Mouse (Mus musculus) neural tube, embryonic 11.5 days (tissue): ENCODE measurements around the gene Dcaf8. TPM values are rescaled to one million over a fixed set of nuclear protein-coding genes. Genes with fewer than 3 reads are reported as not detected.

ENCODE experiments used
- ATAC-seq: fragments of 200-750 bp; cut with Nextera tagmentation; 2 replicates; pipeline ENCODE4 v1.8.0; 2017; ENCODE audit warnings: moderate number of reproducible peaks, mild to moderate bottlenecking, moderate TSS enrichment, moderate library complexity; ENCODE audit not compliant: insufficient read depth, low FRiP score, low TSS enrichment
- DNase-seq: peaks from one replicate; pipeline ENCODE4 v3.0.0-alpha.2; 2015; ENCODE audit warnings: low spot score
- H3K27ac ChIP-seq: fragments of 300-500 bp; sonication (generic); 2 replicates; pipeline ENCODE4 v1.5.1; 2014; ENCODE audit warnings: low read depth, mild to moderate bottlenecking, low read length
- H3K27me3 ChIP-seq: fragments of 300-500 bp; sonication (generic); 2 replicates; pipeline ENCODE4 v1.6.1; 2014; ENCODE audit warnings: mild to moderate bottlenecking, low read length, mixed read lengths; ENCODE audit not compliant: control insufficient read depth, insufficient read depth
- H3K36me3 ChIP-seq: fragments of 300-500 bp; sonication (generic); 2 replicates; pipeline ENCODE4 v1.6.1; 2014; ENCODE audit warnings: mild to moderate bottlenecking, low read length, moderate library complexity, mixed read lengths; ENCODE audit not compliant: control insufficient read depth, insufficient read depth
- H3K4me1 ChIP-seq: fragments of 300-500 bp; sonication (generic); 2 replicates; pipeline ENCODE4 v1.6.1; 2014; ENCODE audit warnings: low read length, mixed read lengths; ENCODE audit not compliant: control insufficient read depth, insufficient read depth
- H3K4me2 ChIP-seq: fragments of 300-500 bp; sonication (generic); 2 replicates; pipeline ENCODE4 v1.6.1; 2014; ENCODE audit warnings: low read depth, mild to moderate bottlenecking, moderate library complexity
- H3K4me3 ChIP-seq: fragments of 300-500 bp; sonication (generic); 2 replicates; pipeline ENCODE4 v1.5.1; 2014; ENCODE audit warnings: low read depth, low read length
- H3K9ac ChIP-seq: fragments of 300-500 bp; sonication (generic); 2 replicates; pipeline ENCODE4 v1.6.1; 2014; ENCODE audit warnings: mild to moderate bottlenecking, low read length
- H3K9me3 ChIP-seq: fragments of 300-500 bp; sonication (generic); 2 replicates; pipeline ENCODE4 v1.6.1; 2016; ENCODE audit warnings: low read length; ENCODE audit not compliant: control insufficient read depth
- WGBS: fragments of 180-500 bp; shearing (Covaris S2); extraction: QIAGEN DNeasy Blood & Tissue Kit; methylation state at CpG from one replicate; pipeline ENCODE4 v1.1.7; 2014; 5-methylcytosine and 5-hydroxymethylcytosine counted together
- polyA plus RNA-seq: library from polyadenylated mRNA; unstranded; fragments of >200 nt; fragmentation: Nextera tagmentation; extraction: Ambion mirVana; gene quantifications from 2 replicates; pipeline ENCODE4 v1.2.1, GENCODE M21; 2014

The Dcaf8 gene
- polyA plus RNA-seq, 1 experiment from 2014 or later = 113 TPM

DNA sequence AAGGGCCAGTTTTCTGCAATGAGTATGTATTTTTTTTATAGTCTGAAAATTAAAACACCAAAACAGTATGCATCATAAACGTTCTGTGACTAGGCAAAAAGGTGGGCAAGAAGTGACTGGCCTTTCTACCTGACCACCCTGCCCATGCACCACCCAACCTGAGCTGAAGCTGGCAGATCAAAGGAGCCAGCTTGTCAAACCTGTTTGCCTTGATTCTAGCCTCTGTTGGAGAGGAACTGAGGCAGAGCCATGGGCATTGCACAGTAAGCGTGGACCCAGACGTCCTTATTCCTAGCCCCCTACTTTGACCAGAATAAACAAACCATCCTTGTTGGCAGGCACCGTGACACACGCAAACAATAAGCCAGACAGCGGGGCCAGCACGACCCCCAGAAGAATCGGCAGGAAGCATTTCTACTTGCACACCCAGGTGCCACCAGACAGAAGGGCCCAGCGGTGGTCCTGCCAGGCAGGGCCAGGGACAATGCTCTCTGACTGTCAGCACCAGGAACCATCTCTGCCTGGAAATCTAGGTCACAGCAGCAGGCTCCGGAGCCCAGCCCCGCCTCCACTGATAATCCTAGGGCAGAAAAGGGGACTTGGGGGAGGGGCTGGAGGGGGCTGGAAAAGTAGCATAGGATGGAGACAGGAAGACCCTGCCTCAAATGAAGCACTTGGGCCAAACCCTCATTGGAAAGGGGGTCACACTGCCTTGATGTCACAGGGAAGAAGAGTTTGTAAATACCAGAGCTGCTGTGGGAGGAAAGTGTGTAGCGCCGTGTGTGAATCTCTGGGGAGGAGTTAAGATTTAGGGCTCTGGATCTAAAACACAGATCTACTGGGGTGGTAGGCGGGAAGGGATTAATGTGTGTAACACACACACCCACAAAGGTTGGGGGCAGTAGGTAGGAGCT lies 54.3 kb downstream of the Dcaf8 start:
- H3K9ac ChIP-seq = peak overlapping the region; percentile 35
- H3K4me3 ChIP-seq = no peak overlapping the region; the same call in 1 of the 2 replicates
- no peaks in the 10 kb centered on the region for H3K27me3 ChIP-seq
- no peaks in the 10 kb centered on the region for H3K9me3 ChIP-seq
- peak; percentile 70 for DNase-seq
- peak overlapping the region; percentile 39 for H3K4me2 ChIP-seq
- H3K27ac ChIP-seq = peak overlapping the region; percentile 89
- ATAC-seq = peak; percentile 11
- peaks cover 6% of the 10 kb centered on the region; the same call in 1 of the 2 replicates for H3K36me3 ChIP-seq
- H3K4me1 ChIP-seq = peaks cover 45% of the 10 kb centered on the region
- WGBS = 12% methylated on average over 14 of the region's 14 CpGs

DNA sequence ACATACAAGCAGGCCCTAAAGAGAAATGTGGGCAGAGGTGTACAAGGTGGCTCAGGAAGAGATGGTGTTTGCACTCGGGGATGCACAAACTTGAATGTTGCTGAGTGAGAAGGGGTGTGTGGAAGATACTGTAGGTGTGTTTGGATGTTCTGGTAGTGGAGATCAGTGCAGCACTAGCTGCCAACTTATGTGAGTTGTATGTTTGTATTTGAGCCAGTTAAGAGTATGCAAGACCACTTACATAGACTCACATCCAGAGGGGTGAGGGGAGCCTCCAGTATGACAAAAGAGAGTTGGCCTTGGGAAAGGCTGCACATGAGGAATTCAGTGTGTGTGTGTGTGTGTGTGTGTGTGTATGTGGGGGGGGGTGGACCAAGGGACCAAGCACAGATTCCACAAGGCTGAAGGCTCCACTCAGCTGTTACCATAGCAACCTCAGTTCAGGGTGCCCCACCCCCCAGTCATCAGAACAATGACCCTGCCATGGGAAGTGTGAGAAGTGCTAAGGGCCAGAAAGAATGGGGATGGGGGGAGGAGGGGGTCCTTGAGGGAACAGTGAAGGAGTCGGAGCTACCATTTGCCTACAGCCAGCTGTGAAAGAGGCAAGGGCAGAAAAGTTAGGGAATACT lies 55.1 kb downstream of the Dcaf8 start:
- no peaks in the 10 kb centered on the region for H3K27me3 ChIP-seq
- WGBS = 16% methylated on average over 2 of the region's 2 CpGs
- peaks cover 48% of the 10 kb centered on the region for H3K4me1 ChIP-seq
- DNase-seq (peak; percentile 90), ATAC-seq (peak; percentile 64)
- peak overlapping the region; percentile 89 for H3K27ac ChIP-seq
- peaks cover 4% of the 10 kb centered on the region; the same call in 1 of the 2 replicates for H3K36me3 ChIP-seq
- H3K4me2 ChIP-seq = peak overlapping the region; percentile 68
- H3K9me3 ChIP-seq = no peaks in the 10 kb centered on the region
- peak overlapping the region; percentile 32; the same call in 1 of the 2 replicates for H3K9ac ChIP-seq
- H3K4me3 ChIP-seq = 0 out of 2 replicates have a peak overlapping the region, but pooled peaks have one; percentile 76

DNA sequence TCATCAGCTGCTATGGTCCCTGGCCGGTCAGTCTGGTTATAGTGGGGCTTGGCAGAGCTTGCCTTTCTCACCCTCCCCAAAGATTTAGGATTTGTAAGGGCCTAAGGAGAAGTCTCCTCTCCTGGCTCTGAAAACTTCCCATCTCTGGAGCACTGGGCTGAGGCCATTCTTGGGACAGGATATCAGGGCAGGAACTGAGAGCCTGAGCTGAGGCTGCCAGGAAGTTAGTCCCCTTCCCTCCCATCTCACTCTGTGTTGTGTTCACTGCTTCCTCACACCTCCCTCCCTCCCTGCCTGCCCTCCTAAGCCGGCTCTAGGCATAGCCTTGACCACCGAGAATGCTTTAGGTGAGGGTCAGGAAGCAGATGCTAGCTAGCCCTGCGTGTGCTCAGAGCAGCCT lies 55.7 kb downstream of the Dcaf8 start:
- Histone ChIP-seq H3K4me1 (peaks cover 48% of the 10 kb centered on the region), H3K36me3 (peaks cover 4% of the 10 kb centered on the region; the same call in 1 of the 2 replicates), H3K27me3 (no peaks in the 10 kb centered on the region), H3K9ac (peak overlapping the region; percentile 46), H3K27ac (peak overlapping the region; percentile 88), H3K9me3 (no peaks in the 10 kb centered on the region), H3K4me3 (peak overlapping the region; percentile 76; the same call in 1 of the 2 replicates), H3K4me2 (peak overlapping the region; percentile 68)
- ATAC-seq = no peak
- peak; percentile 39 for DNase-seq
- 5% methylated on average over 4 of the region's 4 CpGs for WGBS

DNA sequence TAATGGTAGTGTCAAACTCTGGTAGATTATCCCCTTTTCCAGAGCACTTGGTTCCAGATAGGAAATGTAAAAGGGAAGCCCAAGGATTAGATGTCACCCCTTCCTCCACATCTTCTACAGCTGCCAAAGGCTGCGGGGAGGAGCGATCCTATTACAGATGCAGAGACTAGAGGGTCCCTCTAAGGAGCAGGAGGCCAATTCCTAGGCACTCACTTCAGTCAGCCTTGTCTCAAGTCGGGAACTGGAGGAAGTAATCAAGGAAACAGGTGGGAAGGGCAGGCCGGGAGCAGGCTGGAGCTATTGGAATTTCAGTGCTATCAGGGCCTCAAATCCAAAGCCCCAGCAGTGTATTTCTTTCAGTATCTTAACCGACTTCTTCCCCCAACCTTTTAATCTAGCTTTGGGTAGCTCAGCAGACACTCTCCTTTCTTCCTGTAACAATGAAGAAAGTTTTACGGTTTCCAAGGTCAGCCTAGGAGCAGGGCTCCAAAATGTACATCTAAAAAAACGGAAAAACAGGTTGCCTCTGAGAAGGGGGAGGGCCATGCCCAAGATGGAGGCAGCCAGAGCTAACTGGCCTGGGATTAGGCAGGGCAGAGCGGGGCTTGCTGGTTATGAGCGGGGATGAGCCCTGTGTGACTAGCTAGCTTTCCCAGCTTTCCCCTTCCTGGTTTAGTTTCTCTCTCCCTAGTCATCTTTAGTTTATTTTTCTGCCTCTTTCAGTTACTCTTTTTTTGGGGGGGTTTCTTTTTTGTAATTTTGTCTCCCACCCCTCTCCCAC lies 56.3 kb downstream of the Dcaf8 start:
- peaks cover 48% of the 10 kb centered on the region for H3K4me1 ChIP-seq

DNA sequence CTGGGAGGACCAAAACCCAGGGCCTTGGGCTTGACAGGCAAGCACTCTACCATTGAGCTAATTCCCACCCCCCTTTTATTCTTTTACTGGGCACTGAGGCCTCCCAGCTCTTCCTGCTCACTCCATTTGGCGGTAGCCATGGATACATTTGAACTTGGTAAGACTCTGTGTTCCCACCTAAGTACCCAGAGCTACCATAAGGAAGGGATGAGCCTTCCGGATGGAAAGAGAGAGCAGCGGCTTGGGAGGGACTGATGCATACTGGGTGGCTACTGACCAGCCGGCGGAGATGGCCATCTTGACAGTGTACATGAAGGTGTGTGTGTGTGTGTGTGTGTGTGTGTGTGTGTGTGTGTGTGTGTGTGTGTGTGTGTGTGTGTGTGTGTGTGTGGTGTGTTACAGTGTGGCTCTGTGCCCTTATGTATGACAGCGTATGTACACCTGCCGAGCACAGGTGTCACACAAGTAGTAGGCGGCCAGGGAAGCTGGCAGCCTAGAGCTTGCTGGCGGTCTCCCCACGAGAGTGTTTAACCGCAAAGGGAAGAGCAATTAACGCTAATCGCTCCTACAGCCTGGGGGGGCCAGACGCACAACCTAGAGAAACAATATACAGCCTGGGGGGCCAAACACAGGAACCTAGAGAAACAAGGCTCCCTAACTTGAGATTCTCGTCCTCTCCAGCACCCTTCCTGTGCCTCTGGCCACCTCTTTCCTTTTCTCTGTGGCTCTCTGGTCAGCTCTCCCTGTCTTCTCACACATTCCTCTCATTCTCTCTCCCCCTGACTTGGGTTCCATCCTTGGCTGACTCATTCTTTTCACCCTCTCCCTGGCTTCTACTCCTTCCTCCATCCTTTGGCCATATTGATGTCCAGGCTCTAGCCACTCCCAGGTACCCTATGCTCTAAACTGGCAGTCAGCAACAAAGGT lies 57.2 kb downstream of the Dcaf8 start:
- no peaks in the 10 kb centered on the region for H3K27me3 ChIP-seq
- peaks cover 48% of the 10 kb centered on the region for H3K4me1 ChIP-seq
- H3K27ac ChIP-seq = peak overlapping the region; percentile 88
- H3K4me2 ChIP-seq = peak overlapping the region; percentile 68
- ATAC-seq = no peak
- peak overlapping the region; percentile 76 for H3K4me3 ChIP-seq
- peak overlapping the region; percentile 89 for H3K9ac ChIP-seq
- H3K36me3 ChIP-seq = peaks cover 2% of the 10 kb centered on the region; the same call in 1 of the 2 replicates
- H3K9me3 ChIP-seq = no peaks in the 10 kb centered on the region
- DNase-seq = peak; percentile 42
- 34% methylated on average over 14 of the region's 15 CpGs for WGBS

More for the DNA sequence above, 56.3 kb downstream of the Dcaf8 start:
- peaks cover 4% of the 10 kb centered on the region; the same call in 1 of the 2 replicates for H3K36me3 ChIP-seq
- peak overlapping the region; percentile 46 for H3K9ac ChIP-seq
- DNase-seq (no peak), ATAC-seq (no peak)
- H3K4me2 ChIP-seq = peak overlapping the region; percentile 68
- H3K9me3 ChIP-seq = no peaks in the 10 kb centered on the region
- H3K4me3 ChIP-seq = peak overlapping the region; percentile 76
- no peaks in the 10 kb centered on the region for H3K27me3 ChIP-seq
- WGBS = 12% methylated on average over 9 of the region's 9 CpGs
- peak overlapping the region; percentile 88 for H3K27ac ChIP-seq

DNA sequence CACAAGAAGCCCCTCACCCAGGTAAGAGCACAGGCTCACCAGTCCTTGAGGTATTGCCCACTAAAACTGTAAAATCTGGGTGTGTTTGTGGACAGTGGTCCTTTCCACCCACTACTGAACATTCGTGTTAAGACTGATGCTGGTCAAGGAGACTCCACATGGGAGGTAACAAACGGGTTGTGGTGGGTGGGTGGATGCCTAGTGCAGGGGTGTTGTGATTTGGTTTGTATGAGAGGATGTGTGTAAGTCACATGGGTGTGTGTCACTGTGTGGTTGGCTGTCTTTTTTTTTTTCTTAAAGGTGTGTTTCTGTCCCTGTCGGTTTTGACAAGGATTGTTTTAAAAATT lies 57.8 kb downstream of the Dcaf8 start:
- DNase-seq = no peak
- Histone ChIP-seq H3K27ac (peak overlapping the region; percentile 80; the same call in 1 of the 2 replicates), H3K4me1 (peaks cover 48% of the 10 kb centered on the region), H3K36me3 (no peaks in the 10 kb centered on the region), H3K4me2 (peak overlapping the region; percentile 68), H3K9ac (peak overlapping the region; percentile 89), H3K27me3 (no peaks in the 10 kb centered on the region), H3K9me3 (no peaks in the 10 kb centered on the region), H3K4me3 (peak overlapping the region; percentile 76)
- WGBS = 14% methylated on average over 3 of the region's 3 CpGs
- no peak for ATAC-seq

DNA sequence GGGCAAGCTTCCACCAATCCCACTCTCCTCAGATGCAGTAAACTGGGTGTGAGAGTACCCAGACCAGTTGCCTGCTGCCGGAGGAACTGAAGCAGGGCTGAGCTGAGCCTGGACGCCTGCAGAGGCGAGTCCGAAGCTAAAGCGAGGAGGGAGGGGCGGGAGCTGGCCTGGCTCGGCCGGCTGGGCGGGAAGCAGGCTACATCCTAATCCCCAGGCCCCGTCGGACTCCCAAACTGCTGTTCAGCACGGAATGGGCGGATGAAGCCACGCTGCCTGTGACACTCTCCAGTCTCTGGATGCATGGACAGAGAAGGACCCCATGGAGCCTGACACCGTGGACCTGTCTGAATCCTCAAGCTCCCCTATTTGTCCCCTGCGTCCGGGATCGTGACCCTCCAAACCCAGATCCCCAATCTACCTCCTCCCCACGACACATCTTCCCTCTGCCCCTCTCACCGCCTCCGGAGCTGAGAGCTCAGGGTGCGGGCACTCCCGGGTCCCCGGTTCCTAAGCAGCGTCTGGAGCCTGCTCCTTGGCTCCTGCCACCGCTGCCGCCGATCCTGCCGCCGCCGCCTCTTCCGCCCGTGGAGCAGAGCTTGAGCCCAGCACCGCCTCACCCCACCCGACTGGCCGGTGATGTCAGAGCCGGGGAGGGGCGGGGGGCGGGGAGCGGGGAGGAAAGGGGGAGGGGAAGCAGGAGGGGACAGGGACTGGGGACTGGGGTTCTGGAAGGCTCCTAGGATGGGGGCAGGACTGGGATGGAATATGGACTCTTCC lies 58.4 kb downstream of the Dcaf8 start, which contains the start of gene Pea15a:
TSS of gene Pea15a (minus strand) at position 664 of the 777 bp plus-strand sequence.
- H3K36me3 ChIP-seq = no peaks in the 10 kb centered on the region
- H3K4me3 ChIP-seq = peak within 1 kb of the TSS; percentile 76
- H3K9me3 ChIP-seq = no peaks in the 10 kb centered on the region
- 1% methylated on average over 38 of the region's 40 CpGs for WGBS
- ATAC-seq = peak; percentile 46
- H3K9ac ChIP-seq = peak within 1 kb of the TSS; percentile 89
- peak; percentile 85 for DNase-seq
- peak within 1 kb of the TSS; percentile 80 for H3K27ac ChIP-seq
- H3K4me2 ChIP-seq = peak within 1 kb of the TSS; percentile 68
- H3K4me1 ChIP-seq = peaks cover 43% of the 10 kb centered on the region
- H3K27me3 ChIP-seq = no peaks in the 10 kb centered on the region
